Mouse (Mus musculus) hindbrain, embryonic 15.5 days (tissue): ENCODE data around the gene Fam160a1. TPM values are rescaled to one million over a fixed set of nuclear protein-coding genes. Genes with fewer than 3 reads are reported as not detected.

Experiments
- ATAC-seq: fragments of 200-750 bp; cut with Nextera tagmentation; 2 replicates; pipeline ENCODE4 v1.8.0; 2017; ENCODE audit warnings: low read depth, moderate number of reproducible peaks, moderate TSS enrichment; ENCODE audit not compliant: low FRiP score
- H3K27ac ChIP-seq: fragments of 300-500 bp; sonication (generic); replicated peaks from 2 replicates; pipeline ENCODE4 v1.5.1; 2015; ENCODE audit warnings: mild to moderate bottlenecking, inconsistent platforms
- H3K27me3 ChIP-seq: fragments of 300-500 bp; sonication (generic); 2 replicates; pipeline ENCODE4 v1.6.1; 2015; ENCODE audit warnings: control low read depth, inconsistent platforms
- H3K36me3 ChIP-seq: fragments of 300-500 bp; sonication (generic); 2 replicates; pipeline ENCODE4 v1.6.1; 2015; ENCODE audit warnings: control low read depth, inconsistent platforms
- H3K4me1 ChIP-seq: fragments of 300-500 bp; sonication (generic); replicated peaks from 2 replicates; pipeline ENCODE4 v1.6.1; 2015; ENCODE audit warnings: control low read depth, inconsistent platforms
- H3K4me2 ChIP-seq: fragments of 300-500 bp; sonication (generic); 2 replicates; pipeline ENCODE4 v1.6.1; 2015; ENCODE audit warnings: moderate library complexity, mild to moderate bottlenecking, inconsistent platforms
- H3K4me3 ChIP-seq: fragments of 300-500 bp; sonication (generic); 2 replicates; pipeline ENCODE4 v1.5.1; 2015; ENCODE audit warnings: mild to moderate bottlenecking, inconsistent platforms
- H3K9ac ChIP-seq: fragments of 300-500 bp; sonication (generic); 2 replicates; pipeline ENCODE4 v1.6.1; 2015; ENCODE audit warnings: inconsistent platforms
- H3K9me3 ChIP-seq: fragments of 300-500 bp; sonication (generic); 2 replicates; pipeline ENCODE4 v1.6.1; 2016; ENCODE audit warnings: control low read depth, inconsistent platforms
- WGBS: fragments of 180-500 bp; shearing (Covaris S2); methylation state at CpG from one replicate; pipeline ENCODE4 v1.1.7; 2015; 5-methylcytosine and 5-hydroxymethylcytosine counted together
- polyA plus RNA-seq: library from polyadenylated mRNA; unstranded; fragments of >200 nt; fragmentation: Nextera tagmentation; extraction: Ambion mirVana; gene quantifications from 2 replicates; pipeline ENCODE4 v1.2.1, GENCODE M21; 2015

Fam160a1 gene
- polyA plus RNA-seq, 1 experiment from 2014 or later: 0.60 TPM

DNA sequence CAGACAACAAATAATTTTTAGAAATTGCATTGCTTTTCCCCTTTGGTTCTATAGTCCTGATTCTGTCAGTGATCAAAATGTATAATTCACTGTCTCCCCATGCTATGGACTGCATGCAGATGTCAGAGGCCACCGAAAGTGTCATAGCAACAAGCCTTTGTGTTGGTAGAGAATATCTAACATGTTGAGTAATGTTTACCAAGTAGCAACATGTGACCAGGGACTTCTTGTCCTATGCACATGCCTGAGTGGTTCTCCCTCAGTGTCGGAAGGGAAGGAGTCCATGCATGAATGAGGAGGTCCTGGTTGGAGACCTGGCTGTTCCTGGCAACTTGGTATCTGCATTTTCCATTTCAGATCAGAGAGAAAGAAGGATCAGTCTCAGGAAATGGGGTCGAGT lies 150.9 kb downstream of the Fam160a1 start:
- H3K36me3 ChIP-seq: no peaks in the 10 kb centered on the region
- WGBS: 63% methylated on average over 3 of the region's 3 CpGs
- ATAC-seq: no peak
- no peak overlapping the region for H3K4me3 ChIP-seq
- H3K4me1 ChIP-seq: no peaks in the 10 kb centered on the region
- H3K9ac ChIP-seq: no peak overlapping the region
- H3K27me3 ChIP-seq: no peaks in the 10 kb centered on the region
- no peaks in the 10 kb centered on the region for H3K9me3 ChIP-seq
- no peak overlapping the region for H3K4me2 ChIP-seq
- H3K27ac ChIP-seq: no peak overlapping the region

DNA sequence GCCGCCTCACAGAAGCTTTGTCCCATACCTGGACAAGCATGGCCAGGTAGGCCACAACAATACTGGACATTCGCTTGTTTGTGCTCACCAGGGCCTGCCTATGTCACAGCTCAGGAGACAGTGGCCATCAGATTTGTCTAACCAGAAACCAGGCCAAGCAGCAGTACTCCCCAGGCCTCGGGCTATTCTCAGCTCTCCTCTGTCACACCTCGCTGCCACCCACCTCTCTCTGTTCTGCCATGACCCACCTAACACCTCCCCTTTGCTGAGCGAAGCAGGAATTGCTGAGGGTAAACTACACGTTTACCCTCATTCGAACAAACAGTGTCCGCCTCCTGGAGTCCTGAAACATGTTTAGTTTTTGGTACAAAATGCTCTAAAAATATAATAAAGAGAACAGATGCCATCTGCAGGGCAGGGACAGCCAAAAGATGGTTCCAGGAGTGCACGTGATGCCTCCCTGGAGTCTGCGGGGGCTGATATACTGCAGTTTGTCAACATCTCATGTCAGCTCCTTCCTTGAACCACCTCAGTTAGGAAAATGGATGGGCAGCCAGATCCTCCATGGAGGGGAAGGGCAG lies 152.4 kb downstream of the Fam160a1 start:
- Histone ChIP-seq H3K27me3 (no peaks in the 10 kb centered on the region), H3K9ac (no peak overlapping the region), H3K9me3 (no peaks in the 10 kb centered on the region), H3K27ac (no peak overlapping the region), H3K4me2 (no peak overlapping the region), H3K4me1 (no peaks in the 10 kb centered on the region), H3K36me3 (no peaks in the 10 kb centered on the region), H3K4me3 (no peak overlapping the region)
- no peak for ATAC-seq
- WGBS: 80% methylated on average over 10 of the region's 10 CpGs

DNA sequence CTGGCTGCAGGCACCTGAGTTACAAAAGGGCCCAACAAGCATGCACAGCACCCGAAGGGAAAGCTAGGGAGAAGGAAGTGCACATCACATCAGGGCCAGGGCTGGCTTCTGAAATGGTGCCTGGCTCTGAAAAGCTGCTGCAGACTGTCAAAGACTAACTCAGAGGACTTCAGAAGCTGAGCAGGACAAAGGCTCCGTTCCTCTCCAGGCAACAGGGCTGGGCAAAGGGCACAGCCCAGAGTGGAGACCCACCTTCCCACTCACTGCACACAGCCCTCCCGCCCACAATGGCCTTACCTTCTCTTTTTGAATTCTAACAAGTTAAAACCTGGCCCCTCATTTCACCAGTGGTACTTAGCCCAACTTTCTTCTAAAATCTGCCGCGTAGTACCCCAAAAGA lies 153.3 kb downstream of the Fam160a1 start:
- no peak overlapping the region for H3K4me2 ChIP-seq
- H3K9me3 ChIP-seq: no peaks in the 10 kb centered on the region
- H3K27ac ChIP-seq: no peak overlapping the region
- H3K27me3 ChIP-seq: no peaks in the 10 kb centered on the region
- 70% methylated on average over 5 of the region's 5 CpGs for WGBS
- ATAC-seq: no peak
- H3K4me1 ChIP-seq: no peaks in the 10 kb centered on the region
- H3K9ac ChIP-seq: no peak overlapping the region
- H3K36me3 ChIP-seq: no peaks in the 10 kb centered on the region
- no peak overlapping the region for H3K4me3 ChIP-seq

DNA sequence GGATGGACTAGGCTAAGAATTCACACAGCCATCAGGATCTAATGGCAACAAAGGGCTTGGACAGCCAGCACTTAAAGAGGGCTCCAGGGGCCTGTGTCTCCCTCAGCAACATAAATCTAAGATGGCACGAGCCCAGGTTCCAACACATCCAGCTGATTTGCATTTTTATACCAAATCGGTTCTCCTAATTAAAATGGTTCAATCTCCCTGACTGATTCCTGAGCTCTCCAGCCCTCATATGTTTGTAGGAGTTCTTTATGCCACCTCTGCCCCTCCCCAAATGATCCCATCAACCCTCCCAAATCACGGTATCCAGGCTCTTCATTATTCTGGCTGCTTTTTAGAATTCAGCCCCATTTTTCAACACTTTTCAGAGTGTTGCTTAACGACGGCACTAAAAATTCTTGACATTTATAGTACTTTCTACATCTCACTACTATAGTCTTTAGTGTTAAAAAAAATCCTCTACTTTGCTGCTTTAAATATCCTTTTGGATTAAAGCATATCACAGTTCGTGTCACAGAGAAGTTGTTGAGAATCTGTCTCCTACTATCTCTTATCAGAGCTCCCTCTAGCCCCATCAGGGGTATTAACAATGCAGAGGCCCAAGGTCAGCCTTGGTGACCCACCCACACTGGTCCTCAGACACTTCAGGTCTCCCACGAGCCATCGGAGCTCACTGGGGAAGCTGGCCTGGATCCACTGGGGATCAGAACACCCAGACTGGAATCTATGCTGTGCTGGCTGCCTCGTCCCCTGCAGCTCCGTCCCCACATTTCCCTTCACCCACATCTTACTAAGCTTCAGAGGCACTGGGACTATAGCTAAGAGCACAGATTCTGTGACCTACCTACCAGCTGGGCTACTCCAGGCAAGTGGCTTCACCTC lies 154.9 kb downstream of the Fam160a1 start:
- Histone ChIP-seq H3K9ac (no peak overlapping the region), H3K27ac (no peak overlapping the region), H3K36me3 (no peaks in the 10 kb centered on the region), H3K4me1 (no peaks in the 10 kb centered on the region), H3K4me3 (no peak overlapping the region), H3K4me2 (no peak overlapping the region), H3K27me3 (no peaks in the 10 kb centered on the region), H3K9me3 (no peaks in the 10 kb centered on the region)
- WGBS: 64% methylated on average over 10 of the region's 10 CpGs
- ATAC-seq: no peak

DNA sequence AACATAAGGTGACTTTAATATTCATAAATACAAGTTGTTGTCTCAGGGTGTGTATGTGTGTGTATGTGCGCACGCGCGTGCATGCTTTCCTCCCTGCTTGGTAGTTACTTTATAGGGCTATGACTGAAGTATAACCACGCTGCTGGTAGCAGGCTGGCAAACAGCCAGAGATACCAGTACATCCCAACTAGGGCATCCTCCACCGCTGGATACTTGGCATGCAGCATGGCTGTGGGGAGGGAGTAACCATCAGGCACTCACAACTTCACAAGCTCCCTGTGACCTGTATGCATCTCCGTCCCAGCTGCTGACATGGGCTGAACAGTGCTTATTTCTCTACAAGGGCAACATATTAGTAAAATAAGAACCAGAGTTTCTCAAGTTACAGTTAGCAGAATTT lies 157.4 kb downstream of the Fam160a1 start:
- no peaks in the 10 kb centered on the region for H3K4me1 ChIP-seq
- H3K9ac ChIP-seq: no peak overlapping the region
- no peak for ATAC-seq
- no peak overlapping the region for H3K4me2 ChIP-seq
- no peak overlapping the region for H3K4me3 ChIP-seq
- no peak overlapping the region for H3K27ac ChIP-seq
- no peaks in the 10 kb centered on the region for H3K27me3 ChIP-seq
- no peaks in the 10 kb centered on the region for H3K36me3 ChIP-seq
- no peaks in the 10 kb centered on the region for H3K9me3 ChIP-seq
- 84% methylated on average over 7 of the region's 7 CpGs for WGBS

DNA sequence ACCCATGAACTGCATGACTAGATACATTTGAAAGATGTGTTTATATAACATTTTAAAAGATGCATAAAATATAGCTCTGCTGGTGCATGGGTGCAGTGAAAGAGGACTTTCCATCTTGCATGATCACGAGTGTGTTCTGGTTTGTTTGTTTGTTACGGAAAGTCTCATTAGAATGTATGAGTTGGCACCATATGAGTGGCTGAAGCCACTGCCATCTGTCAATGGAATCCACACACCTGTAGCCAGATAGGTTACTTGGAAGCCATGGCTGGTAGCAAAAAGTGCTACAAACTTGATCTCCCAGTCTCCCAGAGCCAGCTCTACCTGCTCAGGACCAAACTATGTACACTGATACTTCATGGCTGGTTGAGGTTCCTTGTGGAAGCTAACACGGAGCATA lies 161.6 kb downstream of the Fam160a1 start:
- no peak overlapping the region for H3K9ac ChIP-seq
- H3K36me3 ChIP-seq: no peaks in the 10 kb centered on the region
- no peaks in the 10 kb centered on the region for H3K9me3 ChIP-seq
- no peak overlapping the region for H3K27ac ChIP-seq
- H3K27me3 ChIP-seq: no peaks in the 10 kb centered on the region
- H3K4me2 ChIP-seq: no peak overlapping the region
- WGBS: 93% methylated on average over 3 of the region's 3 CpGs
- H3K4me1 ChIP-seq: 0 out of 2 replicates have a peak, but pooled peaks cover 4% of the 10 kb centered on the region
- no peak overlapping the region for H3K4me3 ChIP-seq
- no peak for ATAC-seq

DNA sequence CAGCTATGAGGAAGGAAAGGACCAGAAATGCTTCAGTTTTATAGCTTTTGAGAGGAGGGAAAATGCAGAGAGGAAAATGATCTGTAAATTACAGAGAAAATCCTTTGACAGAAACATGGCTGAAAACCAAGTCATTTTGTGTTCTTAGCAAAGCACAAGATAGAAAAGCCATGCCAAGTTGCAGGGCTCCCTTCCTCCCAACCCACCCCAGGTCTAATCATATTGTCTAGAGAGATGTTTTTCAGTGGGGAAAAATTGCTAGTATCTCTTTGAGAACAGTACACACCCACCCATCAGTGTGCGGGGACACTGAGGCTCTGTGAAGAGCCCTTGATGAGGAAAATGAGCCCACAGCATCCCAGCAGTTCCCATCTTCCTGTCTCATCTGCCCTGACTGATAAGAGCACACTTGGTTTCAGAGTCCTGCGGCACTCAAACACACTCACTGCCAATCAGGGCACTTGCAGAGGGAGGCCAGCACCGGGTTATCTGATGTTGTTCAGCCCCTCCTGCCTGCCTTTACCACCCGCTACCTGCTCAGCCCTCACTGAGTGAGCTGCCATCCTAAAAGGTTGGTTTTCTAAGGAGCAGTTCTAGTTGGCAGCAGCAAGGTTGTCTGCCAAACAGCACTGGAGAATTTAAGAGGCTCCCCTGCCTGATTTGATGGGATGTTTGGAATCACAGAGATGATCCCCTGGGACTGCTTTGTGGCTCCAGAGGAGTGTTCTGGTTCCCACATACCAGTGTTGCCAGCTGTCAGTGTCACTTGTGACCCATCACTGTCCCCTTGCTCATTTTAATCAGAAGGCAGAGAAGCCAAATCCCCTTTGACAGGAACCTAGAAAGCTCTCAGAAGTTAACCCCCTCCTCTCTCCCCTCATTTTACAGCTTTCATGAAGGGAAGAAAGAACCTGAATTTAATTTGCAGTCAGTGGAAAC lies 164.1 kb downstream of the Fam160a1 start:
- Histone ChIP-seq H3K4me1 (0 out of 2 replicates have a peak, but pooled peaks cover 4% of the 10 kb centered on the region), H3K4me2 (no peak overlapping the region), H3K9ac (no peak overlapping the region), H3K27me3 (no peaks in the 10 kb centered on the region), H3K9me3 (no peaks in the 10 kb centered on the region), H3K4me3 (no peak overlapping the region), H3K36me3 (no peaks in the 10 kb centered on the region), H3K27ac (no peak overlapping the region)
- no peak for ATAC-seq
- WGBS: 60% methylated on average over 4 of the region's 4 CpGs

DNA sequence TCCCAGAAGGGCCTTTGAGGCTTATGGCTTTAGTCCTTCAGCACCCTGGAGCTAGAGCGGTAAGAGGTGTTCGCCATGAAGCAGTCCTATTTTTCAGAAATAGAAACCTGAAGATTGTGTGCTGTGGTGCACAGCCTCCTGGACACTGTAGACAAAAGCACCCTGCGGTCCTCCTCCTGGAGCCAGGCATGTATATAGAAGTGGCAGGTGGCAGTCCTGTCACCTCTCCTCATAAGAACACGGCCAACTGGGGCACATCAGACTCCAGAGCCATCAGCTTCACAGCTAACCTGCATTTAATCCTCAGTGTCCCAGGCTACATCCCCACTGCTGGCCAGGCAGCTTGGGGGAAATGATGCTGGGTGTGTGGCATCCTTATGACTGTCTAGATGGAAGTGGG lies 167.9 kb downstream of the Fam160a1 start:
- no peak overlapping the region for H3K4me2 ChIP-seq
- no peaks in the 10 kb centered on the region for H3K9me3 ChIP-seq
- no peak overlapping the region for H3K4me3 ChIP-seq
- H3K4me1 ChIP-seq: 0 out of 2 replicates have a peak, but pooled peaks cover 4% of the 10 kb centered on the region
- H3K9ac ChIP-seq: no peak overlapping the region
- no peak overlapping the region for H3K27ac ChIP-seq
- H3K36me3 ChIP-seq: no peaks in the 10 kb centered on the region
- ATAC-seq: no peak
- no peaks in the 10 kb centered on the region for H3K27me3 ChIP-seq
- 93% methylated on average over 4 of the region's 4 CpGs for WGBS

DNA sequence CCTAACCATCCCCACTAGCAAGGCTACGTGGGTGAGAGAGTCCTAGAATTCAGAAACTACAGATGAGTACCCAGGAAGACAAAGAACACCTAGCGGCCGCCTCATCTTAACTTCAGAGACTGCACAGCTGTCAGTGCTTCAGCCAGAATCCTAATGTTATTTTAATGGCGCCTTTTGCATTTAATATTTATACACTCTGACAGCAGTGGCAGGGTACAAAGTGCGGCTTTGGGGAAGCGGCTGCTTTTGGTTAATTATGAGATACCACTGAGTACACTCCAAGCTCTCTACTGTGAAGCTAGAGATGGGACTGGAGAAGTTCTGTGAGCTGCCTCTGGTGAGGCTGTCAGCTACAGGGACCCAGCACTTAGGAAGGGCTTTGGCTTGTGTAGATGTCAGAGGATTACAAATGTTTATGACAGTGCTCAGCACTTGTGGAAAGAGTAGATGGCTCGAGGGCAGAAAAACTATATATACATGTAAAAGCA lies 171.5 kb downstream of the Fam160a1 start:
- Histone ChIP-seq H3K9ac (no peak overlapping the region), H3K4me3 (no peak overlapping the region), H3K4me1 (no peaks in the 10 kb centered on the region), H3K4me2 (no peak overlapping the region), H3K27ac (no peak overlapping the region), H3K27me3 (no peaks in the 10 kb centered on the region), H3K9me3 (no peaks in the 10 kb centered on the region), H3K36me3 (no peaks in the 10 kb centered on the region)
- WGBS: 81% methylated on average over 7 of the region's 7 CpGs
- no peak for ATAC-seq

DNA sequence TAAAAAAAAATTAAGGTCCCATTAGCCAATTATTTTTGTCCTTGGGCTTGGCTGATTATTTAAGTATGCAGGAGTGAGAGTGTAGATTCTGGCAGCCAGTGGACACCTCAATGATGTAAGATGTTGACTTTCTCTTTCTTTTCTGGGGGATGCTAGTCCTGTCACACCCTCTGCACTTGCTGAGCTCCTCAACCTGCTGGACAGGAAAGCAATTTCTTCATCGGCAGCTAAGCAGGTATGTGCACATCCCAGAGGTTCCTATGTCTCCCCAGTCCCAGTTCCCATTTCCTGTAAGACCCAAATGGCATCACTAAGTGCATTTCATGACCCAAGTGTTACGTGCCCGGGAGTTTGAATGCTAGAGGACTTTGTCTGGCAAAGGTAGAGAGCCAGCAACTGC lies 172.3 kb downstream of the Fam160a1 start:
- WGBS: 91% methylated on average over 3 of the region's 3 CpGs
- Histone ChIP-seq H3K9ac (no peak overlapping the region), H3K27me3 (no peaks in the 10 kb centered on the region), H3K4me3 (no peak overlapping the region), H3K36me3 (no peaks in the 10 kb centered on the region), H3K4me1 (no peaks in the 10 kb centered on the region), H3K9me3 (no peaks in the 10 kb centered on the region), H3K27ac (no peak overlapping the region), H3K4me2 (no peak overlapping the region)
- ATAC-seq: no peak

DNA sequence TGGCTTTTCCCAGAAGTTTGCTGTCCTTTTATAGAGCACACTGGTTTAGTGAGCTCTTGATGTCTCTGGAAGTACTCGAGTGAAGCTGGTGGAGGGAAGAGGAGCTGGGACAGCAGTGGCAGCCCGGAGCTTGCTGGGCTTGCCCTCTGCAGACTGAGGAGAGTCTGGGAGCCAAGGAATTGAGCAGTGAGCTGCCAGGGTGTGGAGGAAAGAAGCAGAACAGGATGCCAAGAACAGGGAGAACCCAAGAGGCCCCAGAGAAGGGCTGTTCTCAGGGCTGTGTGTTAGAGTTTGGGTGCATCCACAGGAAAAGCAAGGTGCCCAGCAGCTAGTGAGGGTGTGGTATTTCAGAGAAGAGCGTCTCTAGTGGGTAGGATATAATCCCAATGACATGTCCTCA lies 175.3 kb downstream of the Fam160a1 start:
- Histone ChIP-seq H3K36me3 (no peaks in the 10 kb centered on the region), H3K9ac (no peak overlapping the region), H3K4me3 (no peak overlapping the region), H3K27ac (no peak overlapping the region), H3K4me1 (no peaks in the 10 kb centered on the region), H3K4me2 (no peak overlapping the region), H3K27me3 (no peaks in the 10 kb centered on the region), H3K9me3 (no peaks in the 10 kb centered on the region)
- no peak for ATAC-seq
- WGBS: 90% methylated on average over 3 of the region's 3 CpGs
